Mouse (Mus musculus) liver, adult 2 months (tissue): ENCODE measurements around the gene Gm20403. TPM values are rescaled to one million over a fixed set of nuclear protein-coding genes. Genes with fewer than 3 reads are reported as not detected.

ENCODE experiments used
- DNase-seq: peaks from one replicate; pipeline ENCODE4 v3.0.0-alpha.2; 2011; ENCODE audit warnings: low read depth, low spot score; ENCODE audit errors: extremely low read depth
- H3K27ac ChIP-seq: fragments of 200-500 bp; replicated peaks from 2 replicates; pipeline ENCODE4 v1.5.1; 2012; ENCODE audit warnings: low read depth, mild to moderate bottlenecking, control low read depth, inconsistent platforms, low read length; ENCODE audit not compliant: insufficient read depth
- H3K27me3 ChIP-seq: fragments of 200-500 bp; 2 replicates; pipeline ENCODE4 v1.6.1; 2012; ENCODE audit warnings: mild to moderate bottlenecking, moderate library complexity, low read length, inconsistent platforms; ENCODE audit not compliant: control insufficient read depth, insufficient read depth
- H3K36me3 ChIP-seq: fragments of 200-500 bp; 2 replicates; pipeline ENCODE4 v1.6.1; 2012; ENCODE audit warnings: low read length, inconsistent platforms; ENCODE audit not compliant: control insufficient read depth, insufficient read depth
- H3K4me1 ChIP-seq: fragments of 200-500 bp; 2 replicates; pipeline ENCODE4 v1.6.1; 2011; ENCODE audit warnings: low read length; ENCODE audit not compliant: control insufficient read depth, insufficient read depth
- H3K4me3 ChIP-seq: fragments of 200-500 bp; 2 replicates; pipeline ENCODE4 v1.5.1; 2011; ENCODE audit warnings: low read depth, mild to moderate bottlenecking, control low read depth, low read length, moderate library complexity; ENCODE audit not compliant: insufficient read depth
- H3K79me2 ChIP-seq: fragments of 200-500 bp; 2 replicates; pipeline ENCODE4 v1.6.1; 2012; ENCODE audit warnings: inconsistent platforms, mild to moderate bottlenecking, low read length, moderate library complexity; ENCODE audit not compliant: control insufficient read depth, insufficient read depth
- H3K9ac ChIP-seq: fragments of 200-500 bp; 2 replicates; pipeline ENCODE4 v1.6.1; 2012; ENCODE audit warnings: low read depth, mild to moderate bottlenecking, control low read depth, inconsistent platforms, low read length
- CTCF ChIP-seq: fragments of 200-500 bp; IDR thresholded peaks from 2 replicates; pipeline ENCODE4 v1.5.1; 2011; ENCODE audit warnings: low read depth, low read length, control low read depth
- POLR2A ChIP-seq: fragments of 200-500 bp; IDR thresholded peaks from 2 replicates; pipeline ENCODE4 v1.6.1; 2011; ENCODE audit warnings: low read length, control low read depth; ENCODE audit not compliant: insufficient read depth; ENCODE audit errors: extremely low read depth
- WGBS: fragments of 180-500 bp; shearing (Covaris S2); methylation state at CpG from one replicate; pipeline ENCODE4 v1.1.7; 2018; 5-methylcytosine and 5-hydroxymethylcytosine counted together
- polyA plus RNA-seq: library from polyadenylated mRNA; depleted of rRNA; stranded (reverse); fragments of >200 nt; gene quantifications from 2 replicates; pipeline ENCODE4 v1.2.3, GENCODE M21; 2012
- total RNA-seq: library from RNA; depleted of rRNA; stranded (reverse); fragments of >200 nt; gene quantifications from 2 replicates; pipeline ENCODE4 v1.2.3, GENCODE M21; 2014

The Gm20403 gene
- total and polyA plus RNA-seq, 2 experiments = not detected

- no peak overlapping the region for H3K4me3 ChIP-seq
- no peaks in the 10 kb centered on the region for H3K4me1 ChIP-seq
- no peak for TF ChIP-seq POLR2A
- TF ChIP-seq CTCF = no peak
- DNase-seq = no peak
- H3K27ac ChIP-seq = no peak overlapping the region
- no peaks in the 10 kb centered on the region for H3K27me3 ChIP-seq
- WGBS = 89% methylated on average over 6 of the region's 6 CpGs
- H3K79me2 ChIP-seq = no peaks in the 10 kb centered on the region
- H3K9ac ChIP-seq = no peak overlapping the region
- H3K36me3 ChIP-seq = no peaks in the 10 kb centered on the region
These were observed 10.7 kb upstream of the Gm20403 start for GRCm38 (mm10) chr12:54996979-54997474.

GRCm38 (mm10) chr12:54995965-54996364, 9.6 kb upstream of the Gm20403 start:
- Histone ChIP-seq H3K4me1 (no peaks in the 10 kb centered on the region), H3K9ac (no peak overlapping the region), H3K36me3 (no peaks in the 10 kb centered on the region), H3K79me2 (no peaks in the 10 kb centered on the region), H3K27ac (no peak overlapping the region), H3K4me3 (no peak overlapping the region), H3K27me3 (no peaks in the 10 kb centered on the region)
- 87% methylated on average over 3 of the region's 3 CpGs for WGBS
- TF ChIP-seq CTCF (no peak), POLR2A (no peak)
- DNase-seq = no peak

DNA sequence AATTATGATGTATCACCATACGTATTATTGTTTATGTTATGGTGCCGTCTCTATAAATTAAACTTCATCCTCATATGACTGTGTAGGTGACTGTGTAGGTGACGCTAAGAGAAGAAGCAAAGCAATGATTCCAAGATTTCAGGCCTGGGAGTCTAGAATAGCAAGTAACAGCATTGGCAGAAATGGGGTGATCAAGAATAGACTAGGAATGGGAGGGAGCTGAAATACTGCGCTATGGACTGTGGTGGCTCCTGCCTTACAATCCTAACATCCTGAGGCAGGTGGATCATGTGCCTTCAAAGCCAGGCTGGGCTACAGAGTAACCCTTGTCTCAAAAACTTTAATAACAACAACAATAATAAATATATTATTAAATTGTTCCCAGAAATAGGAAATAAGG, 8.1 kb upstream of the Gm20403 start:
- 93% methylated on average over 4 of the region's 4 CpGs for WGBS
- H3K4me1 ChIP-seq = no peaks in the 10 kb centered on the region
- no peak overlapping the region for H3K9ac ChIP-seq
- no peaks in the 10 kb centered on the region for H3K79me2 ChIP-seq
- H3K27ac ChIP-seq = no peak overlapping the region
- DNase-seq = no peak
- H3K4me3 ChIP-seq = no peak overlapping the region
- H3K36me3 ChIP-seq = no peaks in the 10 kb centered on the region
- H3K27me3 ChIP-seq = no peaks in the 10 kb centered on the region
- TF ChIP-seq POLR2A (no peak), CTCF (no peak)

GRCm38 (mm10) chr12:54994068-54994386, 7.7 kb upstream of the Gm20403 start:
- Histone ChIP-seq H3K9ac (no peak overlapping the region), H3K4me3 (no peak overlapping the region), H3K36me3 (no peaks in the 10 kb centered on the region), H3K27me3 (no peaks in the 10 kb centered on the region), H3K27ac (no peak overlapping the region), H3K4me1 (no peaks in the 10 kb centered on the region), H3K79me2 (no peaks in the 10 kb centered on the region)
- TF ChIP-seq POLR2A (no peak), CTCF (no peak)
- WGBS = 86% methylated on average over 6 of the region's 6 CpGs
- DNase-seq = no peak

- no peaks in the 10 kb centered on the region for H3K4me1 ChIP-seq
- H3K79me2 ChIP-seq = no peaks in the 10 kb centered on the region
- WGBS = 72% methylated on average over 16 of the region's 16 CpGs
- no peak overlapping the region for H3K9ac ChIP-seq
- DNase-seq = no peak
- no peaks in the 10 kb centered on the region for H3K36me3 ChIP-seq
- no peak for TF ChIP-seq POLR2A
- no peak for TF ChIP-seq CTCF
- H3K27ac ChIP-seq = no peak overlapping the region
- no peaks in the 10 kb centered on the region for H3K27me3 ChIP-seq
- no peak overlapping the region for H3K4me3 ChIP-seq
These were observed 7.1 kb upstream of the Gm20403 start for GRCm38 (mm10) chr12:54993246-54994067.

DNA sequence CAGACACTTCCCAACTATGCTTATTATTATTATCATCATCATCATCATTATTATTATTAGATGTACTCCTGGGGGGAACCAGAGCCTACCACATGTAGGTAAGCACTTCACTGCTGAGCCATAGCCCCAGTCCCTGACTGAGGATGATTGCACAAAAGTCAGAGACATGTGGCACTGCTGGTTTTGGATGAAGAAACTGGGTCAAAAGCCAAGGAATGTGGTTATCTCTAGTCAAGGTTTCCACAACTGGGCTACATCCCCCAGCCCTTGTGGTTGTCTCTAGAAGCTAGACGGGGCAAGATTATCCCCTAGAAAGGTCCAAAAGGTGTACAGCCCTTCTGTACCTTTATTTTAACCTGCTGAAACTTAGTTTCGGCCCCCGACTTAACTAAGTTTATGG, 6.5 kb upstream of the Gm20403 start:
- WGBS = 91% methylated on average over 3 of the region's 3 CpGs
- TF ChIP-seq CTCF (no peak), POLR2A (no peak)
- Histone ChIP-seq H3K27me3 (no peaks in the 10 kb centered on the region), H3K4me3 (no peak overlapping the region), H3K79me2 (no peaks in the 10 kb centered on the region), H3K36me3 (no peaks in the 10 kb centered on the region), H3K4me1 (no peaks in the 10 kb centered on the region), H3K9ac (no peak overlapping the region), H3K27ac (no peak overlapping the region)
- no peak for DNase-seq
